Mouse (Mus musculus): ENCODE results near the gene Primpol. TPM values are rescaled to one million over a fixed set of nuclear protein-coding genes. Genes with fewer than 3 reads are reported as not detected.

Gene Primpol
- polyA plus RNA-seq, 1 experiment from 2014 or later, result 9.6 TPM

DNA sequence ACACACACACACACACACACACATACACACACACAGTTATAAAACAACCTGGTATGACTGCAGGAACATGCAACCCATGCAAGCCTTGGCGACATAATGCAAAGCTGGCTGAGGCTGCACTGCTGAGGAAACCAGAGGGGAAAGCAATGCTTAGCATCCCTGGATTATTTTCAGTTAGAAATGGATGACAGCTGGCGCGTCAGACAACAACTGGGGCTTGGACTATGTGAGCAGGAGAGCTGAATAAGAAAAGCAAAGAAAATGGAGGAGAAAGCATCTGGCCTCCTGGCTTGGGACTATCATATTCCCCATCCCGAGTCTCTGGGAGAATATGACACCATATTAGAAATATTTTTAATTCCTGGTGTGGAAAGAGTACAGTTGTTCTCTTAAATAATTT is 4.1 kb downstream of the Primpol start:
- Histone ChIP-seq H3K27ac (no peak overlapping the region), H3K36me3 (ENCODE audit: insufficient read depth, low read length) (no peaks in the 10 kb centered on the region), H3K9me3 (replicated peaks; ENCODE audit: low read length) (no peaks in the 10 kb centered on the region), H3K27me3 (ENCODE audit: insufficient read depth, low read length) (no peaks in the 10 kb centered on the region), H3K4me3 (replicated peaks; ENCODE audit: low read depth, low read length) (no peak overlapping the region), H3K4me2 (ENCODE audit: low read length) (no peak overlapping the region), H3K9ac (ENCODE audit: low read depth, low read length) (no peak overlapping the region), H3K4me1 (replicated peaks; ENCODE audit: insufficient read depth, low read length) (no peaks in the 10 kb centered on the region; the same call in 1 of the 2 replicates)
- ATAC-seq (replicated peaks; ENCODE audit: low FRiP score, low read depth), result no peak
- no peak for TF ChIP-seq CTCF (IDR thresholded peaks at IDR 0.05; ENCODE audit: low read depth)
- DNase-seq (ENCODE audit: low spot score), result no peak
- 65% methylated on average over 4 of the region's 4 CpGs for WGBS

DNA sequence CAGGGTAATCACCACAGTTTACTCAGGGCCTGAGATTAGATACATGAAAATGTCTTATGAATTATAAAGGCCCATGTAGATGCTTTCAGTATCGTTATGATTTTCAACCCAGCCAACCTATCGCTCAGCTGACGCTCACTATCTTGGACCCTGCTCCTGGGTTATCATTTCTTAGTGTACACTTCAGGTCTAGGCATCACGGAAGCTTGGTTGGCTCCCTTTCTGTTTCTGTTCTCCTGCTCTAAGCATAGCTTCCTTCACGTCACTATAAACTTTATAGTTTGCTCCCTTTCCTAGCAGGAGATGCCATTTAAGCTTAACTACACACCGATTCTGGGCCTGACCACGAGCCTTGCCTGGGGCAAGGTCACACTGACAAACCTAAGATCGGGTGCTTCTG is 5.5 kb downstream of the Primpol start:
- H3K9ac ChIP-seq (ENCODE audit: low read depth, low read length), result no peak overlapping the region
- H3K9me3 ChIP-seq (replicated peaks; ENCODE audit: low read length), result no peaks in the 10 kb centered on the region
- no peaks in the 10 kb centered on the region for H3K27me3 ChIP-seq (ENCODE audit: insufficient read depth, low read length)
- 84% methylated on average over 8 of the region's 8 CpGs for WGBS
- ATAC-seq (replicated peaks; ENCODE audit: low FRiP score, low read depth) (no peak), DNase-seq (ENCODE audit: low spot score) (no peak)
- no peak for TF ChIP-seq CTCF (IDR thresholded peaks at IDR 0.05; ENCODE audit: low read depth)
- no peaks in the 10 kb centered on the region; the same call in 1 of the 2 replicates for H3K4me1 ChIP-seq (replicated peaks; ENCODE audit: insufficient read depth, low read length)
- H3K4me3 ChIP-seq (replicated peaks; ENCODE audit: low read depth, low read length), result no peak overlapping the region
- H3K4me2 ChIP-seq (ENCODE audit: low read length), result no peak overlapping the region
- H3K27ac ChIP-seq, result no peak overlapping the region
- no peaks in the 10 kb centered on the region for H3K36me3 ChIP-seq (ENCODE audit: insufficient read depth, low read length)

DNA sequence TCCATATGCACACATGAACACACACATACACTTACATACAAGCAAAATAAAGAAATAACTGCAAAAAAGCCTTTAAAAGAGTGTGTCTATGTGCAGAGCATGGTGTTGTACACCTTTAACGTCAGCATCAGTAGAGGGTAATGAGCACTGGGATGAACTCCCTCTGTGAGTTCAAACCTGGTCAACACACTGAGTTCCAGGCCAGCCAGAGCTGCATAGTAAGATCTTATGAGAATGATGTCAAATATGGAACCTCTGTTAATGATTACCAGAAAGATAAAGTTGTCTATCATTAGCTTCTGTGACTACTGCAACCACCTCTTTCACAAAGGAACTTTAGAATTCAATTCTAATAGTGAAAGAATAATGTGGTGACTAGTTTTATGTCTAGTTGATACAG is 10.1 kb downstream of the Primpol start:
- no peak overlapping the region for H3K9ac ChIP-seq (ENCODE audit: low read depth, low read length)
- 86% methylated on average over 1 of the region's 1 CpGs for WGBS
- H3K4me2 ChIP-seq (ENCODE audit: low read length), result no peak overlapping the region
- no peak for ATAC-seq (replicated peaks; ENCODE audit: low FRiP score, low read depth)
- TF ChIP-seq CTCF (IDR thresholded peaks at IDR 0.05; ENCODE audit: low read depth), result no peak
- no peaks in the 10 kb centered on the region for H3K4me1 ChIP-seq (replicated peaks; ENCODE audit: insufficient read depth, low read length)
- no peak overlapping the region for H3K4me3 ChIP-seq (replicated peaks; ENCODE audit: low read depth, low read length)
- no peak for DNase-seq (ENCODE audit: low spot score)
- no peak overlapping the region for H3K27ac ChIP-seq
- no peaks in the 10 kb centered on the region for H3K27me3 ChIP-seq (ENCODE audit: insufficient read depth, low read length)
- peaks cover 13% of the 10 kb centered on the region; the same call in 1 of the 2 replicates for H3K36me3 ChIP-seq (ENCODE audit: insufficient read depth, low read length)
- no peaks in the 10 kb centered on the region for H3K9me3 ChIP-seq (replicated peaks; ENCODE audit: low read length)

DNA sequence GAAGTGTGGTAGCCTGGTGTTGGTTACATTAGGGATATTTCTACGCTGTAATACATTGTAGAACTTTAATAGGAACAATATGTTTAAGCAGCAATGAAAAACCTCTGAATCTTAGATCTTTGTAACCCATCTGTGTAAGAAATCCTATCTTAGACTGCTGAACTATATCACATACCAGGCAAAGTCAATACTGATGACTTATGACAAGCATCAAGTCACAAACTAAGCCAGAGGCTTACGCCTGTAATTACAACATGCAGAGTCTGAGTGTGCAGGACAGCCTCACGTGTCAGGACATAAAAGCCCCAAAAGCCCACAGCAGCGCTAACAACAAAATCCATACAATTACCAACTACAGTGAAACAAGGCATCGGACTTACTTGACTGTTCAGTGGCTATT is 13.4 kb downstream of the Primpol start:
- 91% methylated on average over 5 of the region's 5 CpGs for whole genome bisulfite sequencing
- Histone ChIP-seq H3K27me3 (ENCODE audit: insufficient read depth, low read length) (no peaks in the 10 kb centered on the region), H3K27ac (no peak overlapping the region), H3K4me2 (ENCODE audit: low read length) (no peak overlapping the region), H3K9ac (ENCODE audit: low read depth, low read length) (no peak overlapping the region), H3K4me3 (replicated peaks; ENCODE audit: low read depth, low read length) (no peak overlapping the region), H3K4me1 (replicated peaks; ENCODE audit: insufficient read depth, low read length) (no peaks in the 10 kb centered on the region), H3K36me3 (ENCODE audit: insufficient read depth, low read length) (peaks cover 15% of the 10 kb centered on the region; the same call in 1 of the 2 replicates), H3K9me3 (replicated peaks; ENCODE audit: low read length) (no peaks in the 10 kb centered on the region)
- no peak for TF ChIP-seq CTCF (IDR thresholded peaks at IDR 0.05; ENCODE audit: low read depth)
- DNase-seq (ENCODE audit: low spot score), result no peak
- no peak for ATAC-seq (replicated peaks; ENCODE audit: low FRiP score, low read depth)

DNA sequence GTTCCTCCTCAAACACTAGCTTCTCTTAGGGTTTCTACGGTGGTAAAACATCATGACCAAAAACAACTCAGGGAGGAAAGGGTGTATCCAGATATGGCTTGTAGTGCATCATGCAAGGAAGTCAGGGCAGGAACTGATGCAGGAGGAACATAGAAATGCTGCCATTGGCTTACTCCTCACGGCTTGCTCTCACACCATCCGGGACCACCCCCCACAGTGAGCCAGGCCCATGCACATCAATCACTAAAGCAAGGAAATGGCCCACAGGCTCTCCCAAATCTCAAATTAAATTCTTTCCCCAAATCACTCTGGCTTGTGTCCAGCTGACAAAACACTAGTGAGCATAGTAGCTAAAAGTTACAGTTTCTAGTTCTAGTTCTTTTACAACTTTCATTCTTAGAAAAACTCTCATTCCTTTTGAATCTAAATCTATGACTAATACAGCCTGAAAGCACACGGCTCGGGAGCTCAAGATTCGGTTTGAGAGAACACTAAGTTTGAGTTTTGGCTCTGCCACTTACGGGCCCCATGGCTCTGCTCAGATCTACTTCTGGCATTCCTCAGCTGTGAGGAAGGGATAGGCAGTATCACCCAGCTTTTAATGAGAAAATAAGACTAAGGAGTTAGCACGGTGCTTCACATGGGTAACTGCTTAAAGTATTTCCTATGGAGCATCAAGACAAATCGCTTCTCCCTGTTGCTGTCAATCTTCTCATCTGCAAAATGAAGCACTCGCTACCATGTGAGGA is 15.9 kb downstream of the Primpol start:
- H3K36me3 ChIP-seq (ENCODE audit: insufficient read depth, low read length), result peaks cover 15% of the 10 kb centered on the region; the same call in 1 of the 2 replicates
- DNase-seq (ENCODE audit: low spot score) (peak; percentile 58), ATAC-seq (replicated peaks; ENCODE audit: low FRiP score, low read depth) (no peak)
- no peak overlapping the region for H3K4me3 ChIP-seq (replicated peaks; ENCODE audit: low read depth, low read length)
- TF ChIP-seq CTCF (IDR thresholded peaks at IDR 0.05; ENCODE audit: low read depth), result no peak
- no peak overlapping the region for H3K9ac ChIP-seq (ENCODE audit: low read depth, low read length)
- 35% methylated on average over 10 of the region's 10 CpGs for WGBS
- H3K9me3 ChIP-seq (replicated peaks; ENCODE audit: low read length), result no peaks in the 10 kb centered on the region
- H3K4me2 ChIP-seq (ENCODE audit: low read length), result no peak overlapping the region
- H3K4me1 ChIP-seq (replicated peaks; ENCODE audit: insufficient read depth, low read length), result no peaks in the 10 kb centered on the region
- no peaks in the 10 kb centered on the region for H3K27me3 ChIP-seq (ENCODE audit: insufficient read depth, low read length)
- H3K27ac ChIP-seq, result no peak overlapping the region; the same call in 1 of the 2 replicates

DNA sequence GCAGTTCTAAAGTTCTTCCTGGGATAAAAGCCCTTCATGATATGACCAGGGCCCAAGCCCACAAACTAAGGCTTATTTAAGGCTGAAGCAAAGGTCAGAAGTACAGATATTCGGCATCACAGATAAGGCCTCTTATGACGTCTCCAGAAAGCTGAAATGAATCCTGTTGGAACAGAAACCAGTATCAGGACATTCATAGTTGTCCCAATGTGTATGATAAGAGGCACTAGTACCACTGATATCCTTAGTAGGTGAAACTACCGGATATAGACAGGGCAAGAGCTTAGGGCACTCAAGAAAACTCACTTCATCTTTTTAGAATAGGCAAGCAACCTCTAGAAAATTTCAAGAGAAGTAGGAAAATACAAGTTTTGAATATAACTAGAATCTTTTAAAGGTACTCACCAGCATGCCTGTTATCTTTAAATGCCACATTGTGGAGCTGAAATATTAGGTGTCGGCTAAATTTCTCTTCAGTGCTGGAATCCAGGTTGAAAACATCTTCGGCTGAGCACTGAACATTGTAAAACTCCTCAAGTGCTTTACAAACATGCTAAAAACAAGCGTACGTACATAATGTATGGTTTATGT is 17.6 kb downstream of the Primpol start:
- 92% methylated on average over 7 of the region's 7 CpGs for WGBS
- H3K9me3 ChIP-seq (replicated peaks; ENCODE audit: low read length), result no peaks in the 10 kb centered on the region

More for the DNA sequence above, 17.6 kb downstream of the Primpol start:
- Histone ChIP-seq H3K4me3 (replicated peaks; ENCODE audit: low read depth, low read length) (no peak overlapping the region), H3K4me2 (ENCODE audit: low read length) (no peak overlapping the region), H3K9ac (ENCODE audit: low read depth, low read length) (no peak overlapping the region), H3K36me3 (ENCODE audit: insufficient read depth, low read length) (0 out of 2 replicates have a peak, but pooled peaks cover 5% of the 10 kb centered on the region), H3K27ac (no peak overlapping the region), H3K27me3 (ENCODE audit: insufficient read depth, low read length) (no peaks in the 10 kb centered on the region), H3K4me1 (replicated peaks; ENCODE audit: insufficient read depth, low read length) (no peaks in the 10 kb centered on the region)
- ATAC-seq (replicated peaks; ENCODE audit: low FRiP score, low read depth) (no peak), DNase-seq (ENCODE audit: low spot score) (no peak)
- TF ChIP-seq CTCF (IDR thresholded peaks at IDR 0.05; ENCODE audit: low read depth), result no peak

Data from kidney, postnatal 0 days (tissue).